Mouse (Mus musculus) E14TG2a.4 (cell line): ENCODE measurements around the gene Dcun1d3.

Source experiments
- CTCF ChIP-seq: conservative IDR thresholded peaks from 2 replicates; pipeline ENCODE4 v1.5.1; 2014; ENCODE audit warnings: low read length
- NANOG ChIP-seq: IDR thresholded peaks from 2 replicates; pipeline ENCODE4 v1.6.1; 2014; ENCODE audit warnings: borderline replicate concordance, low read length, mixed read lengths

GRCm38 (mm10) chr7:119920457-119920856 is 24.4 kb upstream of the Dcun1d3 start:
- TF ChIP-seq CTCF (no peak), NANOG (no peak)
